Mouse (Mus musculus) heart, postnatal 0 days (tissue): ENCODE data around the gene Gpm6b. TPM values are rescaled to one million over a fixed set of nuclear protein-coding genes. Genes with fewer than 3 reads are reported as not detected.
A peak's percentile ranks its signal among the peaks of the same experiment; 100 is the strongest.

ENCODE experiments used
- ATAC-seq: fragments of 200-750 bp; cut with Nextera tagmentation; 2 replicates; pipeline ENCODE4 v1.8.0; 2017; ENCODE audit warnings: low read depth, moderate number of reproducible peaks, moderate library complexity; ENCODE audit not compliant: insufficient read depth
- DNase-seq: peaks from one replicate; pipeline ENCODE4 v3.0.0-alpha.2; 2016; ENCODE audit warnings: low spot score
- H3K27ac ChIP-seq: fragments of 300-500 bp; sonication (generic); 2 replicates; pipeline ENCODE4 v1.5.1; 2014; ENCODE audit warnings: low read depth, mild to moderate bottlenecking
- H3K27me3 ChIP-seq: fragments of 300-500 bp; sonication (generic); 2 replicates; pipeline ENCODE4 v1.6.1; 2014; ENCODE audit warnings: low read length, mixed read lengths; ENCODE audit not compliant: control insufficient read depth, insufficient read depth
- H3K36me3 ChIP-seq: fragments of 300-500 bp; sonication (generic); replicated peaks from 2 replicates; pipeline ENCODE4 v1.6.1; 2014; ENCODE audit warnings: low read length, mixed read lengths; ENCODE audit not compliant: control insufficient read depth, insufficient read depth
- H3K4me1 ChIP-seq: fragments of 300-500 bp; sonication (generic); 2 replicates; pipeline ENCODE4 v1.6.1; 2014; ENCODE audit warnings: antibody characterized with exemption; ENCODE audit not compliant: control insufficient read depth, insufficient read depth
- H3K4me2 ChIP-seq: fragments of 300-500 bp; sonication (generic); 2 replicates; pipeline ENCODE4 v1.6.1; 2014; ENCODE audit warnings: low read depth, mild to moderate bottlenecking, low read length, moderate library complexity
- H3K4me3 ChIP-seq: fragments of 300-500 bp; sonication (generic); 2 replicates; pipeline ENCODE4 v1.5.1; 2014; ENCODE audit warnings: low read depth, low read length
- H3K9ac ChIP-seq: fragments of 300-500 bp; sonication (generic); replicated peaks from 2 replicates; pipeline ENCODE4 v1.6.1; 2014; ENCODE audit warnings: low read depth, low read length, mixed read lengths
- H3K9me3 ChIP-seq: fragments of 300-500 bp; sonication (generic); replicated peaks from 2 replicates; pipeline ENCODE4 v1.6.1; 2016; ENCODE audit warnings: low read length; ENCODE audit not compliant: control insufficient read depth
- CTCF ChIP-seq: IDR thresholded peaks from 2 replicates; pipeline ENCODE4 v1.5.1; 2016; ENCODE audit warnings: antibody characterized with exemption, control low read depth, low read depth
- EP300 ChIP-seq: IDR thresholded peaks from 2 replicates; pipeline ENCODE4 v1.6.1; 2016; ENCODE audit warnings: antibody characterized with exemption, low read depth
- WGBS: fragments of 180-500 bp; shearing (Covaris S2); extraction: QIAGEN DNeasy Blood & Tissue Kit; methylation state at CpG from one replicate; pipeline ENCODE4 v1.1.7; 2014; 5-methylcytosine and 5-hydroxymethylcytosine counted together
- polyA plus RNA-seq: library from polyadenylated mRNA; unstranded; fragments of >200 nt; fragmentation: Nextera tagmentation; extraction: Ambion mirVana; gene quantifications from 2 replicates; pipeline ENCODE4 v1.2.1, GENCODE M21; 2015
- total RNA-seq: library from RNA; depleted of rRNA; stranded (reverse); fragments of >200 nt; gene quantifications from 2 replicates; pipeline ENCODE4 v1.2.3, GENCODE M21; 2014; ENCODE audit warnings: low replicate concordance; rRNA removed

Gene Gpm6b
- total and polyA plus RNA-seq, 2 experiments from 2014 or later = 3.9 to 13.0 TPM

- Histone ChIP-seq H3K9me3 (no peaks in the 10 kb centered on the region), H3K27me3 (no peaks in the 10 kb centered on the region), H3K9ac (no peak overlapping the region), H3K4me3 (no peak overlapping the region), H3K27ac (no peak overlapping the region), H3K4me2 (no peak overlapping the region), H3K36me3 (0 out of 2 replicates have a peak, but pooled peaks cover 7% of the 10 kb centered on the region), H3K4me1 (no peaks in the 10 kb centered on the region)
- 75% methylated on average over 1 of the region's 1 CpGs for WGBS
- ATAC-seq = no peak
- TF ChIP-seq CTCF = no peak
- no peak for TF ChIP-seq EP300
- no peak for DNase-seq
These were observed 155.0 kb downstream of the Gpm6b start for GRCm38 (mm10) chrX:166393753-166394152.

GRCm38 (mm10) chrX:166407865-166408264 is 169.2 kb downstream of the Gpm6b start:
- ATAC-seq (no peak), DNase-seq (no peak)
- H3K27ac ChIP-seq = no peak overlapping the region
- H3K4me1 ChIP-seq = no peaks in the 10 kb centered on the region
- H3K27me3 ChIP-seq = no peaks in the 10 kb centered on the region
- H3K4me2 ChIP-seq = no peak overlapping the region
- H3K4me3 ChIP-seq = no peak overlapping the region
- H3K36me3 ChIP-seq = 0 out of 2 replicates have a peak, but pooled peaks cover 11% of the 10 kb centered on the region
- no peak for TF ChIP-seq CTCF
- TF ChIP-seq EP300 = no peak
- H3K9ac ChIP-seq = no peak overlapping the region
- H3K9me3 ChIP-seq = no peaks in the 10 kb centered on the region

- Histone ChIP-seq H3K4me1 (no peaks in the 10 kb centered on the region), H3K9me3 (no peaks in the 10 kb centered on the region), H3K4me3 (no peak overlapping the region), H3K36me3 (no peaks in the 10 kb centered on the region), H3K9ac (no peak overlapping the region), H3K4me2 (no peak overlapping the region), H3K27me3 (no peaks in the 10 kb centered on the region), H3K27ac (no peak overlapping the region)
- TF ChIP-seq CTCF (peak; percentile 51), EP300 (no peak)
- DNase-seq (no peak), ATAC-seq (no peak)
- 86% methylated on average over 2 of the region's 6 CpGs for WGBS
These were observed 177.5 kb downstream of the Gpm6b start for GRCm38 (mm10) chrX:166416196-166416595.

GRCm38 (mm10) chrX:166434812-166435211 is 196.1 kb downstream of the Gpm6b start:
- no peak for ATAC-seq

More at GRCm38 (mm10) chrX:166434812-166435211, 196.1 kb downstream of the Gpm6b start:
- Histone ChIP-seq H3K36me3 (no peaks in the 10 kb centered on the region), H3K4me2 (no peak overlapping the region), H3K27ac (no peak overlapping the region), H3K9me3 (no peaks in the 10 kb centered on the region), H3K4me1 (no peaks in the 10 kb centered on the region), H3K27me3 (no peaks in the 10 kb centered on the region), H3K9ac (no peak overlapping the region), H3K4me3 (no peak overlapping the region)
- 82% methylated on average over 2 of the region's 2 CpGs for WGBS
- TF ChIP-seq CTCF (no peak), EP300 (no peak)
- DNase-seq = no peak

Other genes with a start within 250 kb of the Gpm6b start
- gene Gemin8, start 68.5 kb upstream of the Gpm6b start, total RNA-seq = 3.5 and 5.6 TPM in 2 replicates
- 3.2 and 3.8 TPM in 2 replicates for gene Gemin8, start 68.5 kb upstream of the Gpm6b start, polyA plus RNA-seq
- gene Trappc2, start 201.7 kb downstream of the Gpm6b start, total RNA-seq = 13.5 and 14.6 TPM in 2 replicates
- gene Trappc2, start 201.7 kb downstream of the Gpm6b start, polyA plus RNA-seq = 38.7 and 42.5 TPM in 2 replicates
- 3.6 and 4.7 TPM in 2 replicates for gene Ofd1, start 201.8 kb downstream of the Gpm6b start, total RNA-seq
- 3.9 and 4.5 TPM in 2 replicates for gene Ofd1, start 201.8 kb downstream of the Gpm6b start, polyA plus RNA-seq
- 17.2 and 28.9 TPM in 2 replicates for gene Rab9, start 241.0 kb downstream of the Gpm6b start, total RNA-seq
- gene Rab9, start 241.0 kb downstream of the Gpm6b start, polyA plus RNA-seq = 37.3 and 40.5 TPM in 2 replicates